Mouse (Mus musculus) cerebellum, adult 11 months (tissue): ENCODE data around the gene 0610037L13Rik.

Experiments used
- DNase-seq: peaks from one replicate; pipeline ENCODE4 v3.0.0; 2022

0610037L13Rik gene

GRCm38 (mm10) chr4:107889731-107890432 is at the start of gene 0610037L13Rik:
TSS of gene 0610037L13Rik (plus strand) at chr4:107889813.
- peak; percentile 92 for DNase-seq

GRCm38 (mm10) chr4:107843687-107844086 is 45.9 kb upstream of the 0610037L13Rik start:
- peak; percentile 73 for DNase-seq

GRCm38 (mm10) chr4:107844971-107845370 is 44.6 kb upstream of the 0610037L13Rik start:
- DNase-seq = peak; percentile 75

- DNase-seq = no peak
Measured at GRCm38 (mm10) chr4:107846795-107847194, 42.8 kb upstream of the 0610037L13Rik start.

GRCm38 (mm10) chr4:107848546-107848945 is 41.1 kb upstream of the 0610037L13Rik start:
- no peak for DNase-seq

- DNase-seq = no peak
Measured at GRCm38 (mm10) chr4:107849621-107850020, 40.0 kb upstream of the 0610037L13Rik start.

GRCm38 (mm10) chr4:107850091-107850490 is 39.5 kb upstream of the 0610037L13Rik start:
- no peak for DNase-seq

GRCm38 (mm10) chr4:107853333-107853732 is 36.3 kb upstream of the 0610037L13Rik start:
- DNase-seq = no peak

- DNase-seq = no peak
Measured at GRCm38 (mm10) chr4:107853836-107854235, 35.8 kb upstream of the 0610037L13Rik start.

- DNase-seq = peak; percentile 35
Measured at GRCm38 (mm10) chr4:107856958-107857686, 32.5 kb upstream of the 0610037L13Rik start.

- DNase-seq = no peak
Measured at GRCm38 (mm10) chr4:107858995-107859394, 30.6 kb upstream of the 0610037L13Rik start.

GRCm38 (mm10) chr4:107864866-107865265 is 24.7 kb upstream of the 0610037L13Rik start:
- DNase-seq = no peak

GRCm38 (mm10) chr4:107879254-107880050 is 10.2 kb upstream of the 0610037L13Rik start, which contains the start of gene Magoh:
TSS of gene Magoh (plus strand) at chr4:107879755.
- peak; percentile 92 for DNase-seq

GRCm38 (mm10) chr4:107881631-107882030 is 8.0 kb upstream of the 0610037L13Rik start:
- no peak for DNase-seq

- no peak for DNase-seq
Measured at GRCm38 (mm10) chr4:107886371-107886770, 3.2 kb upstream of the 0610037L13Rik start.

GRCm38 (mm10) chr4:107889385-107889730 is 255 bp upstream of the 0610037L13Rik start:
- no peak for DNase-seq

- no peak for DNase-seq
Measured at GRCm38 (mm10) chr4:107892663-107893062, 3.0 kb downstream of the 0610037L13Rik start.

- DNase-seq = no peak
Measured at GRCm38 (mm10) chr4:107899211-107899927, 9.8 kb downstream of the 0610037L13Rik start.

- DNase-seq = no peak
Measured at GRCm38 (mm10) chr4:107900206-107900605, 10.6 kb downstream of the 0610037L13Rik start.

- DNase-seq = no peak
Measured at GRCm38 (mm10) chr4:107904252-107904651, 14.6 kb downstream of the 0610037L13Rik start.

GRCm38 (mm10) chr4:107906561-107906960 is 16.9 kb downstream of the 0610037L13Rik start:
- DNase-seq = no peak

- no peak for DNase-seq
Measured at GRCm38 (mm10) chr4:107910020-107910419, 20.4 kb downstream of the 0610037L13Rik start.

- DNase-seq = no peak
Measured at GRCm38 (mm10) chr4:107920336-107920735, 30.7 kb downstream of the 0610037L13Rik start.
